Mouse (Mus musculus) bone marrow macrophage, adult 2 months (primary cell): Measurements from ENCODE around the gene Vsig10l.

Source experiments
- CTCF ChIP-seq: IDR thresholded peaks from 2 replicates; pipeline ENCODE4 v1.5.1; 2012; ENCODE audit warnings: low read depth, mild to moderate bottlenecking, low read length, moderate library complexity
- POLR2A ChIP-seq: IDR thresholded peaks from 2 replicates; pipeline ENCODE4 v1.6.1; 2012; ENCODE audit warnings: mild to moderate bottlenecking, low read depth, low read length, borderline replicate concordance

DNA sequence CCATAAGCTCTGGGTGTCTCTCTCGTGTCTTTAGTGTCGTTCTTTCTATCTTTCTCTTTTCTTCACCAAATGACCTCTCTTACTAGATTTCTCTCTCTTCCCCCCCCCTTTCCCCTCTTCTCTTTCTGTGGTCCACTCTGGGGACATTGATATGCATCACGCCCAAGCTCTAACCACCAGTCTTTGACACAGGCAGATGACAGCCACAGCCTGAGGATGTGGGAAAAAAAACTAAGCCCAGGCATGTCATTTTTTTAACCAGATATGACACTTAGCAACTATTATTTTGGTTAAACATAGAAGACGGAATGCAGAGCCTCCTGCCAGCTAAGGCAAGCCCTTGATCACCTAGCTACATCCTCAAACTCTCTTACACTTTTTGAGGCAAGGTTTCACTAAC lies 24.3 kb upstream of the Vsig10l start:
- TF ChIP-seq POLR2A: no peak
- TF ChIP-seq CTCF: no peak
